Mouse (Mus musculus) layer of hippocampus, postnatal 14 days (tissue): ENCODE measurements around the gene Trim7. TPM values are rescaled to one million over a fixed set of nuclear protein-coding genes. Genes with fewer than 3 reads are reported as not detected.
"Not testable (repeated sequence)": the region's sequence is repeated elsewhere in the genome, so short reads cannot be mapped to it uniquely, and the experiment has no call there.

Experiments used
- DNase-seq, 2 experiments: peaks; one replicate each; pipeline ENCODE4 v3.0.0; 2021 to 2022; ENCODE audit warnings: low spot score in 2 of 2, mixed read lengths in 1 of 2
- long read RNA-seq, 2 experiments: library from polyadenylated mRNA; stranded (forward); transcript quantifications; one replicate each; pipeline ENCODE4 v2.0.0; 2021
- total RNA-seq, 2 experiments: library from RNA; stranded (reverse); gene quantifications; 2 replicates each; pipeline ENCODE4 v1.2.3; 2021

Trim7 gene
- total RNA-seq = 1 to 10 TPM; 2.4 to 3.3 TPM
- long read RNA-seq, experiment 1, partial matches to known transcripts = 0 of 2 reads
- long read RNA-seq, experiment 1, other reads (novel, unspliced or antisense) = 0 of 2 reads
- long read RNA-seq, experiment 2, partial matches to known transcripts = 0 of 2 reads
- long read RNA-seq, experiment 2, other reads (novel, unspliced or antisense) = 0 of 2 reads

DNA sequence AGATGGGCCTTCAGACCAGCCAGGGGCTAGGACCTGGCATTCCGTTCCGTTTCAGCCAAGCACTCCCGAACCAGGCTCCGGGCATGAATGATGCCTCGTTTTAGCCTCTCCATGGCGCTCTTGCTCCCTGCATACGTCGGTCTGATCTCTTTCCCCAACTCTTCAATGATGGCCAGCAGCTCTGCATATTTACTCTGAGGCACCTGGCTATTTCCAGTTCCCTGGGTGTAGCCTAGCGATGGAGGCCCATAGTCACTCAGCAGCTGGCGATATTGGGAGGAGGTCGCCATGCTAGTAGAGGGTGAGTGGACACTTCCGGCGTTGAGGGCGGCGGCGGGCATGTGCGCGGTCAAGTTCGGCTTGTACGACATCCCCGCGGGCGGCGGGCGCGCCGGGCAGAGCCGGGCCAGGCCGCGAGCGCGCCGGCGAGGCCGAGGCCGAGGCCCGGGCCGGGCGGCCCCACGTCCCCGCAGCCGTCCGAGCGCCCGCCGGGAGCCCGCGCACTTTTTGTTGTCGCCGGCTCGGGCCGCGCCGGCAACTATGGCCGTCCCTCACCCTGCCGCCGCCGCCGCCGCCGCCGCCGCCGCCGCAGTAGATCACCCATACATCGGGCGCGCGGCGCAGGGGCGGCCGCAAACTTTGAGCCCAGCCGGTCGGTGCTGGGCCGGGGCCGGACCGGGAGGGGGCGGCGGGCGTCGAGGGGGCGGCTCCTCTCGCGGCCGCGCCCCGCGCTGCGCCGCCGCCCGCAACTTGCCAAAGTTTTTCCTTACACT, at the start of gene Trim7, which contains the start of gene Gm12184:
Gene Trim7 (plus strand): TSS at position 162 of the 773 bp plus-strand sequence.
Gene Gm12184 (minus strand): TSS at position 677 of the 773 bp plus-strand sequence.
- DNase-seq = not testable (repeated sequence)

DNA sequence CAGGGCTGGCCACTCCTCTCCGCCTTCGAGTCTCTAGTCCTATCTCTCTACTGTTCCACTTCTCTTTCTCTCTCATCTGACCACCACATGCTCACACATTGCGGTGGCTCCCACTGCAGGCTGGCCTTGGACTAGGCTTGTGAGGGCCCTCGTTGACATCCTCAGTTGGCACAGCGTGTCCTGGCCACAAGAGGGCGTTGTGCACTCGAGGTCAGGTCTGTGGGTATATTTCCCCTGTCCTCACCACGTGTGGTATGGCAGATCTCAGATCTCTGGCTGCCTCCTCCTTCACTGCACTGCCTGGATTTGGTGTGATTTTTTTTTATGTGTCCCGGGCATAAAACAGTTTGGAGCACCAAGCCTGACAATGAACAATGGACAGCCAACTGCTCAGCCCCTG, 49.3 kb upstream of the Trim7 start:
- no peak for DNase-seq

DNA sequence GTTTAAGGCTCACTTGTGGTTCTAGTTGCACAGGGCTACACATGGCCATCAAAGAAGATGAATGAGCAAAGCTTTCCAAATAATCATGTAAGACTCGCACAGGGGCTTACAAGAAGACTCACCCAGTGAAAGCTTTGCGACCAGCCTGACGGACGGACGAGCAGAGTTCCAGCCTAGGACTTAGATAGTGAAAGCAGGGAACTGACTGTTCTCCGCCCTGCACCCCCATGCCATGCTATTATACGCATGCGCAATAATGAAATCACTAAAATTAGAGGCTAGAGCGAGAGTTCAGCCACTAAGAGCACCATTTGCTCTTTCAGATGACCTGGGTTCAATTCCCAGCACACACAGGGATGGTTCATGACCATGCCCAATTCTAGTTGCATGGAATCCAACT, 48.6 kb upstream of the Trim7 start:
- no peak for DNase-seq

DNA sequence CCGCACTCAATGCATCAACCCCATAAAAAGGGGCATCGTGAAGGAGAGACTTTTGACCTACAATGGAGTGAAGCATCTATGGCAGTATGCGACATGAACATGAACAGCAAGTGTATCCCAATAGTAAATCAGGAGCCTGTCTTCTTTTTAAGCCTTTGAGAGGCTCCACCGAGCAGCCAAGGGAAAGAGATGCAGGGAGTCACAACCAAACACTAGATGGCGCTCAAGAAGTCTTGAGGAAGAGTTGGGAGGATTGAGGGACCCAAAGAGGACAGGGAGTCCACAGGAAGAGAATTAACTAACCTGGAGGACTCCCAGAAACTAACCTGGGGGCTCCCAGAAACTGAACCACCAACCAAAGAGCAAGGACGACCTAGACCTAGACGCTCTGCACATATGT, 46.5 kb upstream of the Trim7 start:
- DNase-seq = no peak

DNA sequence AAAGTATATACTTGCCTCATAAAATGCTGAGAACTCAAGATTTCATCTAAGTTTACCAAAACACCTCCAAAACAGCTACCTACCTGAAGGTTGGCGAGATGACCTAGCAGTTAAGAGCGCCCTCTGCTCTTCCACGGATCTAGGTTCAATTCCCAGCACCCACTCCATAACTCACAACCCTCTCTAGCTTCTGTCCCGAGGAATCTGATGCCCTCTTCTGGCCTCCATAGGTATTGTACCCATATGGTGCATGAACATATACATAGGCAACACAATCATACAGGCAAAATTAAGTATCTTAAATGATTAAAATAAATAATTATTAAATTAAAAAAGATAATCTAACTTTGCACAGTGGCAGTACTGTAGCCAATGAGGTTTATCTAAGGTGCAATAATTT, 43.7 kb upstream of the Trim7 start:
- DNase-seq = no peak

DNA sequence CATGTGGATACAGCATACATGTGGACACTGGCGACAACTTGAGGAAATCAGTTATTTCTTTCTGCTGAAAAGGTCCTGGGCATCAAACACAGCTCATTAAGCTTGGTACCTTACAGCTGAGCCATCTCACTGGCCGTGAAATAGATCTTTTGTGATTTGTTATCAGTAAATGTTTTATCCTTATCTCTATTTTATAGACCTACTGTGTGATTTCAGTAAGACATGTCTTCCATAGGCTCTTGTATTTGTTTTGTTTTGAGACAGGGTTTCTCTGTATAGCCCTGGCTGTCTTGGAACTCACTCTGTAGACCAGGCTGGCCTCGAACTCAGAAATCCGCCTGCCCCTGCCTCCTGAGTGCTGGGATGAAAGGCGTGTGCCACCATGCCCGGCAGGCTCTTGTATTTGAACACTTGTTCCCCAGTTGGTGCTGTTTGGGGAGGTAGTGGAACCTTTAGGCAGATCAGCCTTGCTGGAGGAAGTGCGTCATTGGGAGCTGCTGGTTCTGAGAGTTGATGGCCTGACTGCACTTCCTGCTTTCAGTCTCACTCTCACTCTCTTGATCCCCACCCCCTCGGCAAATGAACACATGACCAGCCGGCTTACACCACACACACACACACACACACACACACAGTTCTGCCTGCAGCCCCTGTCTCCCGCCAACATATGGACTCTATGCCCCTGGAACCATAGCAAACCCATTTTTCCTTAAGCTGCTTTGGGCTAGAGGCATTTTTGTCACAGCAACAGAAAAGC, 38.3 kb upstream of the Trim7 start:
- DNase-seq = no peak

DNA sequence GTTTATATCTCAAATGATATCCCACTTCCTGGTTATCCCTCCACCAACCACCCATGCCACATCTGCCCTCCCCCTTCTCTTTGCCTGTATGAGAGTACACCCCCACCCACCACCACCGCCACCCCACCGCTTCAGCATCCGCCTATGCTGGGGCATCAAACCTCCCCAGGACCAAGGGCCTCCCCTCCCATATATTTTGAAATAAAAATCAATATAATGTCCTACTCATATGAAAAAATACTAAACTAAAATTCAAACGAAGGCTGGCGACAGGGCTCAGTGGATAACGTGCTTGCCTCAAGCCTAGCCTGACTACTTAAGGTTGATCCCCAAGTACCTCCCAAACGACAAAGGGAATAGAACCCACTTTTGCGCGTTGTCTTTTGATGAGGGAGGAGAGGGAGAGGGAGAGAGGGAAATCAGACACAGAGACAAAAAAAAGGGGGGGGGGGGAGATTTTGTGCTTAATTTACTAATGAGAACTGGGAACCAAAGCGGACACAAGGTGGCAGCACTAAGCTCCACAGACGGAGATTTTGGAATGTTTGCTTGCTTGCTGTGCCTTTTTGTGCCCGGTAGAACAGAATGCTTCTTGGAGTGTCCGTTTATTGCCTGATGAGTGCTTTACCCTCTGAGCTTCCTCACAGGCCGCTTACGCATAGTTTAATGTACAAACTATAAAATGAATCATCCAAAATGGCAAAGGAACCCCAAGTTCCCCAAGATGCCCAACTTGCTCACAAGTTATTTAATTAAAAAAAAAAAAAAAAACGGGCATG, 37.4 kb upstream of the Trim7 start:
- DNase-seq = peak; percentile 73 to 87

DNA sequence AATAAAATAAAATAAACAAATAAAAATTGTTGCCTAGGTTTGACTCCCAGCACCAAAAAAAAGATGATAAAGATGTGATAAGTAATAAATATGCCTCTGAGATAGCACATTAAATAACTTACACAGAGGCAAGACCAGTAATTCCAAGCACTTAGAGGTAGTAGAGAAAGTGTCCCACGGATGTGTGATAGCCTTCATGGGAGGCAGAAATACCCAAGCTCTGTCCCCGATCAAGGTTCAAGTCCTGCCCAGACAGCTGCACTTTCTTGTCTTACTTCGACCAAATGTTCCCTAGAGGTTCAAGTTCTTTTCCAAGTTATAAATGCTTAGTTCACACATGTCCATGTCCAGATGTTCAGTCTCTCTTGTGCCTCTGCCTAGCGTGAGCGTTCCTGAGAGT, 36.7 kb upstream of the Trim7 start:
- DNase-seq = no peak

DNA sequence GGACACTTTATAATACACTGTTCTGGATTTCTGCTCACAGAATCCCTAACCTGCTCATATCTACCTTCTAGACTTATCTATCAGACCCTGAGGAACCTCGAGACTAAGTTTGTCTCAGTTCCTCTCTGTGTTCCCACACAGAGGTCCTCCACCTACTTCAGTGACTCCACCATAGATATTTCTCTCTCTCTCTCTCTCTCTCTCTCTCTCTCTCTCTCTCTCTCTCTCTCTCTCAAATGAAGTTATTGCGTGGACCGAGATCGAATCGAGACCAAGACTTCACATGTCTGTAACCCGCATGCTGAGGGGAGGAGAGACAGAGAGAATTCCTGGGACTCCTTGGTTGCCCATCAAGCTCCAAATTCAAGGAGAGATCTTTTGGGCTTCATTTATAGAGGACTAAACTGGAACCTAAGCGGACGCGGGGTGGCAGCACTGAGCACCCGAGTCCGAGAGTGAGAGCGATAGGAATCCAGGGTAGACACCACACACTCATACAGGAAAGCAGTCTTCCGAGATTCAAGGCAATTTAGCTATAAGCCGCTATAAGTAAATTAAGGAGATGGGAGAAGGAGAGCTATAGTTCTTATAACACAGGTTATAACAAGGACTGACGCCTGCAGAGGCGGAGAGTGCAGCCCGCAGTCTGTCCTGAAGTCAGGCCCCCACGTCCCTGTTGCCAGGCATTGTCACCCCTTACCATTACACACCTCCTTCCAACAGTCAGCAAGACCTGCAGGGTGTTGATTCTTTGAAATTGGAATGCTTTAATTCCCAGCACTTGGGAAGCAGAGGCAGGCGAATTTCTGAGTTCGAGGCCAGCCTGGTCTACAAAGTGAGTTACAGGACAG, 35.7 kb upstream of the Trim7 start:
- peak; percentile 80 to 88 for DNase-seq

DNA sequence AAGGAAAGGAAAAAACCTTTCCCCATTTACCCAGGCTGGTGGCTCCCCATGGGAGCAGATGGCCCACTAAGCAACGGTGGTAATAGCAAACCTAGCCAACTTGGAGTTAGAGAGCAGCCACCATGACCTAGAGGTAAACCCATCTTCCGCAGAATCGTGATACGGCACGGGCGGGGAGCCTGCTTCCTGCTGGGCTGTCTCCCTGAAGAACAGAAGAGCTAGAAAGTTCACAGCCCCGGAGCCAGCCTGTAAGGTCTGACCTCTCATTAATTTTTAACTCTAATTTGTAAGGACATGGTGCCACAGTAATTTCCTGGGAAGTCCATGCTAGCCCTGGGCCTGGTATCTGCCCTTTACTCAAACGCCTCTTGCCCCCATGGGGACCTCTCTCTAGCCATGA, 35.0 kb upstream of the Trim7 start:
- DNase-seq = no peak

DNA sequence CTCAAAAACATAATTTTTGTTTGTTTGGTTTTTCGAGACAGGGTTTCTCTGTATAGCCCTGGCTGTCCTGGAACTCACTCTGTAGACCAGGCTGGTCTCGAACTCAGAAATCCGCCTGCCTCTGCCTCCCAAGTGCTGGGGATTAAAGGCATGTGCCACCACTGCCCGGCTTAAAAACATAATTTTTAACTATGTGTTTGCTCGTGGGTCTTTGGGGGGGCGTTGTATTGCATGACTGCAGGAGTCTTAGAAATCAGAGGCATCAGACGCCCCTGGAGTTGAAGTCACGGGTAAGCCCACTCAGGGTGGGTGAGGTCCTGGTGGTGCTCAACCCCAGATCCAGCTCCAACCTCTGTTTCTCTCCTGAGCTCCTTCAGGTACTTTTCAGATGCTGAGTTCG, 34.0 kb upstream of the Trim7 start:
- DNase-seq = not testable (repeated sequence)

DNA sequence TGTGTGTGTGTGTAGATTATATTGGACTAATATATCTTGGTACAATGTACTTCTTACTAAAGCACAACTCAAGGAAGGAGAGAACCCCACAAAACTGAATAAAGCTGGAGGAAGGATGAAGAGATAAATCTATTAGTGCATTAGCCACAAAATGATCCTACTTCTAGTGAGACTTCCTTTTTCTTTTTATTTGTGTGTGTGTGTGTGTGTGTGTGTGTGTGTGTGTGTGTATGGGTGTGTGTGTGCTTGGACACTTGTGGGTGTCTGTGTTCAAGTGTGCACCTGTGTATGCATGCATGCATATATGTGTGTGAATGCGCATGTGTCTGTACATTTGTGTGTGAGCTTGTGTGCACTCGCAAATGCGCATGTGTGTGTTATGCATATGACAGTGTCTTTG, 32.8 kb upstream of the Trim7 start:
- DNase-seq = no peak

DNA sequence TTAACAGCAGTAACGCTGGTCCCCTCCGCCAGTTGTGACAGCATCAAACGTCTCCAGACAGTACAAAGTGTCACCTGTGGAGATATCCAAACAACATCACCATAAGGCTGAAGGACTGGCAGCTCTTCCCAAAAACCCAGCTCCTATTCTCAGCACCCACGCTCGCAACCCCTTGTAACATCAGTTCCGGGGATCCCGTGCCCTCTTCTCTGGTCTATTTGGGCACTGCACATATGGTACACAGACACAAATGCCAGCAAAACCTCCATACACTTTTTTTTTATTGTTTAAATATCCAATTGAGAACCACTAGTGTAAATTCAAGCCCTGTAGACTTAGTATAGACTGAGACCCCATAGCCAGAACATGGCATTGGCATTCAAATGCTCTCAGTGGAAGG, 30.7 kb upstream of the Trim7 start:
- no peak for DNase-seq

DNA sequence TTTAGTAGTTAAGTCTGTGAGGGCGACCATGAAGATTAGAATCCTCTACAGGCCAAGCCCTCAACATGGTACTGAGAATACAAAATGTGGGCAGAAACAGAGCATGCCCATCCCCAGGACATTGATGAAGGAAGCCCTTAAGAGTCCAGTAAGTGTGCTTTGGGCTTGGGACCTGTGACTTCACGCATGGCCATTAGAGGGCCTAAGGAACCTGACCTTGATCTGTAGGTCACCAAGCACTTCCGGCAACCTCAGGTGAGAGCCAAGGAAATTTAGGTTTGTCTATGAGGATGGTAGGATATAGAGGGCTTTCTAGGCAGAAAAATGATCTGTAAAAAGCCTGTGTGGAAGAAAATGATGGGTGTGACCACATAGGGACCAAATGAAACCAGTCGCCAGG, 29.6 kb upstream of the Trim7 start:
- no peak for DNase-seq

DNA sequence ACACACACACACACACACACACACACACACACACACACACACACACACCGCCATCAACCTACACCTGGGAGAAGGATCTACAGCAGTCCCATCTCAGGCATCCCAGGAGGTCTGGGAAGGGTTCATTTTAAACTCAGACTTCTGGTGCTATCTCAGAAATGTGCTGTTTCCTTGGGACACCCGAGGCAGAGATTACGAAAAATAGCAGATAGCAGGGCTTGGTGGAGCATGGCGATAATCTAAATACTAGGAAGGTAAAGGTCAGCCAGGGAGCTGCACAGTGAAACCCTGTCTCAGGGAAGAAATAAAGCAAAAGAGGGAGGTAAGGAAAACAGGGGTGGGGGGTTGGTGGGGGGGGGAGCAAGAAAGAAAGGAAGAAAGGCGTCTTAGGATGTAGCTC, 28.7 kb upstream of the Trim7 start:
- DNase-seq = no peak

DNA sequence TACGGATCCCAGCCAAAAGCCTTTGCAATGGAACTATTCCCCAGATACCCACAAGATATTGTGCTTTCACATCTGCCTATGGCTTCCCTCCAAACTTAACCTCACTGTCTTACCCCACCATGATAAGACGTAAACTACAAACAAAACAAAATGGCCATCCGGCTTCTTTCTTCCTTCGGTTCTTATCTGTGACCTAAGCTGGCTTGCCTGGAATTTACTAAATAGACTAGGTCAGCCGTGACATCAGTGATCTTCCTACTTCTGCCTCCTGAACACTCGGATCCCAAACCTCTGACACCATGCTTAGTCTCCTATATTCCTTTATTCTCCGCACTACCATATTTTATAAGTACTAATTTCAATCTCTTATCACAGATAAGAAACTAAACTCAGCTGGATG, 27.6 kb upstream of the Trim7 start:
- no peak for DNase-seq

DNA sequence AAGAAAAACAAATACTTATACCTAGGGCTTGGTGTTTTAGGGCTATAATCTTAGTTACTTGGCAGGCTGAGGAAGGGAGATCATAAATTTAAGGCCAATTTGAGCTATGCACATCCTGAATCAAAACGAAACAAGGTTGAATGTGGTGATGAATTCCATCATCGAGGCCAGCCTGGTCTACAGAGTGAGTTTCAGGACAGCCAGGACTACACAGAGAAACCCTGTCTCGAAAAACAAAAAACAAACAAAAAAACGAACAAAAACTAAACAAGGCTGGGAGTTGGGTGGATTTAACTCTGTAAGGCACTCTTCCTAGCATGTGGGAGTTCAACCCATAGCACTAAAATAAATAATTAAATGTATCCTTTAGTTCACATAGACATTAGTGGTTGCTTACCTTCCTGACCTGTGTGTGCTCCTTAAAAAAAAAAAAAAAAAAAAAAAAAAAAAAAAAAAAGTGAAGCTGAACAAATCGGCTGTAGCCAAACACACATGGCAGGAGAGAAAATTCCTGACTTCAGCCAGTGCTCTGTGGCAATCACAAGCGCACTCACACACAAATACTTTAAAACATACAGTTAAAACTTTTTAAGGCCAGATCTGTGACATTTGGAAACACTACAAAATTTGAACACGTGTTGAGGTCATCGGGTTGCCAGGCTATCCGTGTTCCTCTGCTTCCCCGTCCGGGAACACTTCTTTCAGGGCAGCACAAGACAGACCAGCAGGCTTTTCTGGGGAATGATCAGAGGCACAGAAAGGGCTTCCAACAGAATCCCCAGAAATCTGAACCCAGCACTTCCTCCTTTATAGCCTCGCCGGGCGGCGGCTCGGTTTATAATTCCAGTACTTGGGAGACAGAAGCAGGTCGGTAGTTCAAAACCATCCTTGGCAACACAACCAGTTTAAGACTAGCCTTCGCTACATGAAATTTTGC, 26.7 kb upstream of the Trim7 start:
- DNase-seq = no peak

DNA sequence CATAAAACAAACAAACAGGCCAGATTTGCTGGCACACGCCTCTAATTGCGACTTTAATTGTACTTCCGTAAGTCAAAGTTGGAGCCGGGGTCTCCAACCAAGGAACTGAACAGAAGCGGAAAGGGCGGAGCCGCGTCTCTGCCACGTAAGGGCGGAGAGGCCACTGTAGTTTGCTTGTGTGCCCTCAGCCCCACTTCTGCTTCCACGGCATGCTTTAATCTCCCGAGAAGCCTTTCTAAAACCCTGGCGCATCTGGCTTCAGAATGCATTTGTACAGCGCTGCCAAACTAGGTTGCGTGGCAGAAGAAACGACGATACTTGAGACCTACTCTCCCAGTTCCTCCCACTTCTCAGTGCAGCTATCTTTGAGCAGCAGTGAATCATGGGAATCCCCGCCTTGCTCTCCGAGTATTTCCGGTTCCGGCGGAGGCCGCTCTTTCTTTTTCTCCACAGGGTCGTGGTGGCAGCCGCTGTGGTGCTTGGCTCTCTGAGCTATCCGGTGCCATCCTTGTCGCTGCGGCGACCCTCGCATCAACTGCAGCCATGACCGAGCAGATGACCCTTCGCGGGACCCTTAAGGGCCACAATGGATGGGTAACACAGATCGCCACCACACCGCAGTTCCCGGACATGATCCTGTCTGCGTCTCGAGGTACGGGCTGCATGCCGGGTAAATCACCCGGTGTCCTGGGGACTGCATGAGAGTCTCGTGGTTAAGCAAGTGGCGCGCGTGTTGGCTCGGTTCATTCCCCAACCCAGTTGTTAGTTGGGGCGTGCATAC, 25.8 kb upstream of the Trim7 start, which contains the start of gene Rack1:
Gene Rack1 (plus strand): TSS at position 412 of the 781 bp plus-strand sequence.
- peak; percentile 92 to 93 for DNase-seq
